Mouse (Mus musculus): ENCODE data around the gene Bloc1s4.

Gene Bloc1s4

DNA sequence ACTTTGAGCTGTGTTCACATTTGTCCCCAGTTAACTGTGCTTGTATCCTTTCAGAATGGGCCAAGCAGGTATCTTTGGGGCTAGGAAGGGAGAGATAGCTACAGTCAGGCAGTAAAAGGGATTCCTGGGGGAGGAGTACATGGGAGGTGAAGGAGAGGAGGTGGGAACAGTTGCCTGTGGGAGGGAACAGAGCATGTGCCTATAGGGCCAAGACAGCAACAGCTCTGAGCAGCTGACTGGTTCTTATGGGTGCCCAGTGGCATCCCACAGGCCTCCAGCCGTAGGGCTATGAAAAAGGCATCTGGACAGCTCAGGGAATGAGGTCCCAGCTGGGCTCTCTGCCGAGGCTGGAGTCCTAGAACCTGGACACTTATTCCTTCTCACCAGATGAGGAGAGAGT, 31.6 kb downstream of the Bloc1s4 start:
- no peak for DNase-seq (ENCODE audit: low spot score)

DNA sequence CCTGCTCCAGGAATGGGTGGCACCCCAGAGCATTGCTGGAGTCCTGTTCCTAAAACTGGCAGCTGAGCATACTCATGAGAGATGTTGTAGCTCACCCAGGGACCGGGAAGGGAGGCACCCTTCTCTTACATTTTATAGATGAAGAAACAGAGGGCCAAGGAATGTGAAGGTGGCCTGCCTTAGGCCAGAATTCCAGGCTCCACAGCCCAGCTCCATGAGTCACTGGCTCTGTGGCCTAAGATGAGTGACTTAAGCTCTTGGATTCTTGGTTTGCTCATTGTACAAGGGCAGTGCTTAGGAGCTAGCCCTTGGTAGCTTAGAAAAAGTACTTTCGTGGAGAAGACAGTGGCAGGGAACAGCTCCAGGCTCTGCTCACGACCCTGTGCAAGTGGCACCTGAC, 33.6 kb downstream of the Bloc1s4 start:
- DNase-seq (ENCODE audit: low spot score), result no peak

DNA sequence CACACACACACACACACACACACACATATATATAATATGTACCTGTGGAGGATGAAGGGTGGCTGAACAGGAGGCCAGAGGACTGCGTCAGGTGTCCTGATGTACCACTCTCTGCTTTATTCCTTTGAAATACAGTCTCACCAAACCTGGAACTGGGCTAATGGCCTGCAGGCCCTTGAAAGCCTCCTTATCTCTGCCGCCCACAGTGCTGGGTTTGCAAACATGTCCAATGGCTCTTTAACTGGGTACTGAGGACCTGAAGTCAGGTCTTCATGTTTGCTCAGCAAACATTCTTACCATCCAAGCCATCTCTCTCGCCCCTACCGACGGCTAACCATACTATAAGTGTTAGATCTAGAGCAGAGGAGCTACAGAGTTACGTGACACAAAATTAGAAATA, 34.8 kb downstream of the Bloc1s4 start:
- DNase-seq (ENCODE audit: low spot score), result no peak

DNA sequence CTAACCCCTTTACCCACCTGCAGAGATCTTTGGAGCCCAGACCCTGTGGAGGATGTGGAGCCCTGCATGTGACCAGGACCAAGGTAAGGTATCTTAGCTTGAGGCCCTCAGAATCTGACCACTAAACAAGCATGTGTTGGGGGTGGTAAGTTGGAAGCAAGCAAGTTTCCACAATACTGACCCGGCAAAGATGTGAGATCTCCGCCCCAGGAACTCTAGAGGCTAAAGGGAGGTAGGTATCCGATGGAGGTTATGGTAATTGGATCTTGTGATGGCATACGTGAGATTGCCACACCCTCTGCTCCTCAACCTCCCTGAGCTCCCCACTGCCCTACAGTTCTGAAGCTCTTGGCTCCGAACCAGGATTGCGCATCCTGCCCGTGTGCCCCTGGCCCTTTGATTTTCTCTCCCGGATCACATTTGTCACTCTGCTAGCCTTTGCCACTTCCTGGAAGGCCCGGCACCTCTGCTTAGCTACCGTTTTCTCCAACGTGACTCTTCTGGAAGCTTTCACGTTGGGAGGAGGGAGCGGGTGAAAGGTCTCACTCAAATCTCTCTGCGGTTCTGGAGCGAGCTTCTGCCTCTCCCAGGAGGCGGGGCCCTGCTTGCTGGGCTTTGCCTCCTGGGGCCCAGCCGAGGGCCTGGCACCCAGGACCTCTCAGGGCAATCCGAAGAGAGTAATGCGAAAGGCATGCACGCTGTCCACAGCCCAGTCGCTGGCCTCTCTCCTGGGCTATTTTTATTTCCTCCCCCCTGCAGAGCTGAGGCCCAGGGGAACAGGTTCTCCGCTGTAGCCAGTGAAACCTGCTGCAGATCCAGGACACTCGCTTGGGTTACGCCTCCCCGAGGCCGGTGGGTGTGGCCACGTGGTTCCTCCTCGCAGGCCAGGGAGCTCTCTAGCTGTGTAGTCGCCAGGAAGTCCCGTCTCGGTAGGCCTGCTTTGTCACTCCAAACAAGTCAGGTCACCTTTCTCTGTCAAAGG, 35.6 kb downstream of the Bloc1s4 start:
- peak; percentile 85 for DNase-seq (ENCODE audit: low spot score)

- no peak for DNase-seq (ENCODE audit: low spot score)
These were observed 36.6 kb downstream of the Bloc1s4 start for GRCm38 (mm10) chr5:36711863-36712262.

DNA sequence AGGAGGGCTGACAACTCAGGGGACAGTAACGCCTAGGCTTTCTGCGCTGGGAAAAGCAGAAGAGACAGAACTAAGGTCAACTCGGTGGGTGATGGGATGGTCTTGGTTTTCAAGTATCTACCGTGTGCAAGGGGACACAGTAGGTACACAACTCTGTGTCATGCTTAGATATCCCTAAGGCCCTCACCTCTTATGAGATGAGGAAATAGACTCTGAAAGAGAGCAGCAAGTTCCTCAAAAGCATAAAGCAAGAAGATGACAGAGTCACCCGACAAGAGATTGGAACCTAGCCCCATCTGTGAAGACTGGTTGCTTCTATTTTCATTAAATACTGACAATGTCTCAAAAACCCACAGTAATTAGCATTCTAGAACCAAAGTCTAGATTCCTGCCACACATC, 42.7 kb downstream of the Bloc1s4 start:
- no peak for DNase-seq (ENCODE audit: low spot score)

- no peak for DNase-seq (ENCODE audit: low spot score)
These were observed 43.1 kb downstream of the Bloc1s4 start for GRCm38 (mm10) chr5:36705390-36705789.

DNA sequence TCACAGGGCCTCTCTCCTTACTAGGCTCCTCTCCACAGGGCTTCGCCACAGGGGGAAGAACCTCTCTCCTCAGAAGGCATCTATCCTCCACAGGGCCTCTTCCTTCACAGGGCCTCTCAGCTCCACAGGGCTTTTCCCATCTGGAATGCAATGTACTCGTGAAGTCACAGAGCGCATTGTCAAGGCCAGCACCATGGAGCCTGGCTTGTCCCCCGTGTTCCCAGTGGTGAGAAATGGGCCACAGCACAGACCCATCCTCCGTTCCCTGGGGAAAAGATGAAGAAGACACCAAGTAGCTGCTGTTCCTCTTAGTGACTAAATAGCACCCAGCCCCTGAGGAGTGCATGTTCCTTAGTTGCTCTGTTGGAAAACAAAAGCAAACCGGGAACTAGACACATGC, 43.8 kb downstream of the Bloc1s4 start:
- DNase-seq (ENCODE audit: low spot score), result no peak

- no peak for DNase-seq (ENCODE audit: low spot score)
These were observed 47.4 kb downstream of the Bloc1s4 start for GRCm38 (mm10) chr5:36700939-36701620.

DNA sequence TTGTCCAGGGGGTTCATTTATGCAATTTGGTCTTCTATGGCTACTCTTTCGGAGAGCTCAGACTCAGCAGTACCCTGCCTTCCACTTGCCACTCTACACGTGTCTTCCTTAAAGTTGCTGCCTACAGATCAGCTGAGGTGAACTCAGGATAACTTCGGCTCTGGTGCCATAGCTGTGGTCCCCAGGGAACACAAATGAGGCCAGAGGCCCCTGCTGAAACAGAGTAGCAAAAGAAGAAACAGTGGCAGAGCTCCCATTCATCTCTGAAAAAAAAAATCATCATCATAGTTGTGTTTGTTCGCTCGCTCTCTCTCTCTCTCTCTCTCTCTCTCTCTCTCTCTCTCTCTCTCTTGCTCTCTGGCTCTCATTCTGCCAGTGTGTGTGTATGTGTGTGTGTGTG, 49.8 kb downstream of the Bloc1s4 start:
- no peak for DNase-seq (ENCODE audit: low spot score)

DNA sequence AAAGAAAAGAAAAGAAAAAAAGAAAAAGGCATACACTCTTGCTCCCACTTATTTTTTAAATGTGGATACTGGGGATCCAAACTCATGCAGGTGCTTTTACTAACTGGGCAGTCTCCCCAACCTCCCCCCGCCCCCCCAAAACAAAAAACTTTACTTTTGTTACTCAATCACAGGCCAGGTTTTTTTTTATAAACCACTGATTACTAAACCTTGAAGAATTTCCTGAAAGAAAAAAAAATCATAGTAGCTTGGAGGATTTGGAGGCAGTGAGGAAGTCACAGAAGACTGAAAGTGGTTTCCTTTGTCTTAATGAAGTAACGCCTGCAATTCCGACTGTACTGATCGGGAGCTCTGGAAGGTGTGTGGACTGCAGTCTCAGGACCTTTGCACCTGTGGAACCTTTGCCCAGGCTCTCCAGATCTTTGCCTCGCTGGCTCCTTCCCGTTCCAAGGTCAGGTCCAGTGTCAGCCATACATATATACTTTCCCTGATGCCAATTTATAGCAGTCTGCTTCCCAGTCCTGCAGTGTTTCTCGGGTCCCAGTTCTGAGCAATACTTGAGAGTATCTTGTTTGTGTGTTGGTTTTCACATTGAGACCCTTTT, 50.3 kb downstream of the Bloc1s4 start:
- DNase-seq (ENCODE audit: low spot score), result no peak
